Mouse (Mus musculus) c-Kit-negative CD71-positive TER-119-positive erythroid progenitor cells, embryonic 14.5 days (primary cell): ENCODE data around the gene Msh5.
A peak's percentile ranks its signal among the peaks of the same experiment; 100 is the strongest.
"Not testable (repeated sequence)": the region's sequence is repeated elsewhere in the genome, so short reads cannot be mapped to it uniquely, and the experiment has no call there.

Experiments used
- DNase-seq: peaks from one replicate; pipeline ENCODE4 v3.0.0-alpha.2; 2013; ENCODE audit warnings: low read depth, low spot score

The Msh5 gene

DNA sequence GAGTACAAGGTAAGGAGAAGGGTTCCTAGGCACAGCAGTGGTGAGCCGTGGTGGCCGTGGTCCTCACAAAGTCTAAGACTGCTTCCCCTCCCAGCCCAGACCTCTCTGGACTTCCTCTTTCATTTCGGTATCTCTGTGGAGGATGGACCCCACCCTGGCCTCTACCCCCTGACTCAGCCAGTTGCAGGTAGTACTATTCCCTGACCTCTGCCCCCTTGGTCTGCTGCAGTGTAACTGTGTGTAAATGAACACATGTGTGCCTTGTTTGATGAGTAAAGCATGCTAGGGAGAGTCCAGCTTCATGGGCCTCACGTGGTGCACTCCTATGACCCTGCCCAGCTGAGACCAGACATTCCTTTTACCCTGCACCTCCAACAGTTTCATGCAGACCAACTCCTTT, 22.8 kb downstream of the Msh5 start:
- no peak for DNase-seq

DNA sequence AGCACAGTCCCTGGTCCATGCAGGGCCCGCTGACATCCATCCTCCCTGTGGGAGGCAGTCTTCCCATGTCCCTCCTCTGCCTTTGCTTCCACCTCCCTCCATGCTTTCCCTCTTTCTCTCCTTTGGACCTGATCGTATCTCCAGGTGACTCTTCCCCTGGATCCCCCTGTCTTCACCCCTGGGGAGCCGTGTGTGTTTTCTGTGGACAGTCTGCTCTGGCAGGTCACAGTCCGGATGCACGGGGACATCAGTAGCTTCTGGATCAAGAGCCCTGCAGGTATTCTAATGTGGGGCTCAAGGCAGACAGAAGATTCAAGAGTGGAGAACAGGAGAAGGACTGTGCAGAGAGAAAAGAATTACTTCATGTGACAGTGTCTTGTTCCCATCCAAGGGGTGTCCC, 23.3 kb downstream of the Msh5 start:
- no peak for DNase-seq

DNA sequence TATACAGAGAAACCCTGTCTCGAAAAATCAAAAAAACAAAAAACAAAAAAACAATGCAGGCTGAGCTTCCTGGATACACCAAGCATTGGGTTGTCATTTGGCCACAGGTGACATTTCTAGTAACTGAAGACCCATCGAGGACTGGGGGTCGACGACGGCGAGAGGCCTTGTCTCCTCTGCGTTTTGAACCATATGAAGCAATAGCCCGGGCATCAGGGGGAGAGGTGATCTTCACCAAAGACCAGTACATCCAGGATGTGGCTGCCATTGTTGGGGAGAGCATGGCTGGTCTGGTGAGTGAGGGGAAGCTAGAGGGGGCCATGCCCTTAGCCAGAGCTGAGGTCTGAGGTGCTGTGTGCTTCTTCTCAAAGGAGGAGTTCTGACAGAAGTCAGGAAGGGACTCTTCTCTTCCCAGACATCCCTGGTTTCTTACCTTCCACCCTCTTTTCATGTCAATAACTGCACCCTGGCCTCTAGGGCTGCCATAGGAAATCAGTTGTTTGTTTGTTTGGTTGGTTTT, 23.9 kb downstream of the Msh5 start:
- no peak for DNase-seq

DNA sequence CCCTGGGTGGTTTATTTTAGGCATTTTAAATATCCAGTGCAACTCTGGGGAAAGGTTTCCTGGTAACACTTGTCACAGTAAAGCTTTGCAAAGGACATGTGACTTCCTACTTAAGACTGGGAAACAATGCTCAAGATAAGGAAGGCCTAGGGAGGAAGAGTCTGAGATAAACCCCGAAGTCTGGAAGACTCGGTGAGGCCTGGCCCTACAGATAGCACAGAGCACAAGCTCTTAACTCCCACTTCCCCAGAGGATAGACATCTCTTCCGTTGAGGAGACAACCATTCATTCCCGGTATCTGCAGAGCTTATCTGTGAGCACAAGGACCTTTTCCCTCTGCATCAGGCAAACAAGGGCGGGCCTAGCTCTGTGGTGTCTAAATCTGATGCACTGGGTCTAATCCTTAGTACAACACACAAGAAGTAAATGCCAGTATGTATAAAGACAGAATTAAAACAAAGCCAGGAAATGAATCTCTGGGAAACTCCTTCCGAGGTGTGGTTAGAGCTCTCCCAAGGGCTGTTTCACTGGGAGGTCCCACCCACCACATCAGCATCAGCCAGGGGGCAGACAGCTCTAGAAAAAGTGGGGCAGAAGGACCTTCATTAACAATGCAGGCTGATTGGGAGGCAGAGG, 24.6 kb downstream of the Msh5 start:
- no peak for DNase-seq

DNA sequence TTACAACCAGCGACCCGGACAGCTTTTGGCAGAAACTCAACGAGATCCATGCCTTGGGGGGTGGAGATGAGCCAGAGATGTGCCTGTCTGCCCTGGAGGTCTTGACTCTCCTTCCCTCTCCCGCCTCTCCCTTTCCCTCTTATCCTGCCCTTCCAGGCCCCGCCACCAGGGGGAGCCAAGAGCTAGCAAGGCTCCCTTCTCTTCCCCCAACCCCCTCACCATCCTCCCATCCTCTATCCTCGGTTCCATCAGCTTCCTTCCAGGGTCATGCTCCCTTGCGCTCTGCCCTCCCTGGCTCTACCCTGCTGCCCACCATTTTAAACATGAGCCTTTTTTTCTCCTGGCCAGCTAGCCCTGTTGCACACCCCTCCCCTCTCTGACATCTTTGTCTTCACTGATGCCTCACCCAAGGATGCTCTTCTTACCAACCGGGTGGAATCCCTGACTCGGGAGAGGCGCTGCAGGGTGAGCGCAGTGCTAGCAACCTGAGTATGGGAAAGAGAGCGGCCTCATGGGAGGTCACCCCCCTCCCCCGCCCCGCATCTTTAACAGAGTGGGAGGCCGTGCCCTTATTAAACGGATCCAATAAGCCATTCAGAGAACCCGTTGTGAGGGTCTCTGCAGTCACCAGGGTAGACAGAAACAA, 25.3 kb downstream of the Msh5 start:
- DNase-seq, result peak; percentile 65

DNA sequence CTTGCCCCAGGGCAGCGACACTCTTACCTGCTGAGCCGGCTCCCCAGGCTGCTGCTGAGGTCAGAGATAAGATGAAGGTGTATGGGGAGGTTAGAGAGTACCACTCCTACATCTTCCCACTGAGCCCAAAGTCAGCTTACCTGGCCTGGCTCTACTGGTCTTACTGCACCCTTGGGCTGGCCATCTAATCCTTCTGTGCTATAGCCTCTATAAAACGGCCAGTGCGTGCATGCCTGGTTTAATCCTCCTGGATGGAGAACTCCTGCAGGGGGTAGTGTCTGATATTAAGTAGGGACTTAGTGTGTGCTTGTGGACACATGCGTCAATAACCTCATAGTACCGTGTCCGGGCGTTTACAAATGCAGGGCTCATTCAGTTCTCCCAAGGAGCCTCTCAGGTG, 26.0 kb downstream of the Msh5 start:
- DNase-seq, result no peak

DNA sequence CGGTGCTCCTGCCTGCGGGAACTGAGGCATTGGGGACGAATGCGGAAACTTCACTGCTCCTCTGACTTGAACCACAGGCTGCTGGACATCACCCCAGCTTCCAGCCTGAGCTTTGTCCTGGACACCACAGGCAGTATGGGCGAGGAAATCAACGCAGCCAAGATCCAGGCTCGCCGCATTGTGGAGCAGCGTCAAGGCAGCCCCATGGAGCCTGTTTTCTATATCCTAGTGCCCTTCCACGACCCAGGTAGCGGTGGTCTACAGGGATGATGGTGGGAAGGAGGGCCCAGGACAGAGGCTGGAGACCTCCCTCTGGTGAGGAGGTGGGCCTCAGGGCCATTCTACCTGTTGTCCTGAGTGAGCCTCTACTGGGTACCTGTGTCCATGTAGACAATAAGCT, 26.7 kb downstream of the Msh5 start:
- DNase-seq, result no peak

DNA sequence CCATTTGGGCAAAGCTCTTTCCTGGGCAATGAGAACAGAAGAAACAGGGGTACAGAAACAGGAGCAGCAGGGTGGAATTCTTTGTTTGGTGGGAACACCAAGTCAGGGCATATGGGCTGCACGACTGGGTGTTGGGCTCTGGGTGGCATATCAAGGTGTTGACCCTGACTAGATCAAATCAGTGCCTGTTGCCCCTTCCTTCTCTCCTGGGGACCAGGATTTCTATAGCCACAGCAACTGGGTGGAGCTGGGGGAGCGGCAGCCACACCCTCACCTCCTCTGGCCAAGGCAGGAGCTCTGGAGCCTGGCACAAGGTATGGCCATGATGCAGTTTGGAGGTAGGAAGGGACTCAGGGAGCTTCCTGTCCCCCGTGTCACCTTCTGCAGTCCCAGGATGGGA, 28.4 kb downstream of the Msh5 start:
- no peak for DNase-seq

DNA sequence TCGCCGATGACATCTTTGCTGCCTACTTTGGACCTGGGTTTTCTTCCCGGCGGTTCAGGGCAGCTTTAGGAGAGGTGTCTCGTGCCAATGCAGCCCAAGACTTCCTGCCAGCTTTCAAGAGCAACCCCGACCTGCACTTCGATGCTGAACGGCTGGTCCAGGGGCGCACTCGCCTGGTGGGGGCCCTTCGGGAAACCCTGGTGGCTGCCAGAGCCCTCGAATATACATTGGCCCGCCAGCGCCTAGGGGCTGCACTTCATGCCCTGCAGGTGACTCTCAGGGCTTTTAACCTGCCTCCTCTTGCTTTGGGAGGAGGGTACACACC, 28.9 kb downstream of the Msh5 start:
- DNase-seq, result no peak

DNA sequence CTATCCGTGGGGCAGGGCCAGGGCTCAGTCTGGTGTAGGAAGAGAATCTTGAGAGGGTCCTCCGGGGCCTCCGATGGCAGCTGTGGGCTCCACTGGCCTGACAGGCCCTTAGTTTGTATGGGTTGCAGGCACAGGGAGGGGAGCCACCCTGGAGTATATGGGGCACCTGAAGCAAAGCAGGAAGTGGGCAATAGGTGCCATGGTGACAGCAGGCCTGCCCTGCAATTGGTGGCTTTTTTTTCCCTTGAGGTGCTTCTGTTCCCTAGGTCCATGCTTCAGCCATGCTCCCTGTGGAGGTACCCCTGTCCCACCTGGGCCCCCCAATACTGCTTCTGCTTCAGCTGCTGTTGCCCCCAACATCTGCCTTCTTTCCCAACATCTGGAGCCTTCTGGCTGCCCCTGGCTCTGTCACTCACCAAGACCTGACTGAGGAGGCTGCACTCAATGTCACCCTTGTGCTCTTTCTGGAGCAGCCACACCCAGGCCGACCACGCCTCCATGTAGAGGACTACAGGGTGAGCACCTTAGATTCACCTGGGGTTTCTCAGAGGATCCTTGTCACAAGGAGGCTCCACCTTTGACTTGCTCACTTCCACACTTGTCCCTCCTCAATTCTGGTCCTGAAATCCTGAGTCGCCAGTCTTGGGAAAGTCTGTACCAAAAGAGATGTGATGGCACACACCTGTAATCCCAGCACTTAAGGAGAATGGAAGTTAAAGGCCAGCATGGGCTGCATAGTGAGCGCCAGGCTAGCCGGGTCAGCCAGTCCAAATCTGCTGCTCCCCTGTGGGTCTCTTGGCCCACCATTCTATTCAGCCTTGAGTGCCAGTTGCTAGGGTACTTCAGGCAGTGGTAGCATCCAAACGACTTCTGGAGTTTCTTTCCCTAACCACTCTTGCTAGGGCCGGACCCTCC, 29.5 kb downstream of the Msh5 start:
- no peak for DNase-seq

DNA sequence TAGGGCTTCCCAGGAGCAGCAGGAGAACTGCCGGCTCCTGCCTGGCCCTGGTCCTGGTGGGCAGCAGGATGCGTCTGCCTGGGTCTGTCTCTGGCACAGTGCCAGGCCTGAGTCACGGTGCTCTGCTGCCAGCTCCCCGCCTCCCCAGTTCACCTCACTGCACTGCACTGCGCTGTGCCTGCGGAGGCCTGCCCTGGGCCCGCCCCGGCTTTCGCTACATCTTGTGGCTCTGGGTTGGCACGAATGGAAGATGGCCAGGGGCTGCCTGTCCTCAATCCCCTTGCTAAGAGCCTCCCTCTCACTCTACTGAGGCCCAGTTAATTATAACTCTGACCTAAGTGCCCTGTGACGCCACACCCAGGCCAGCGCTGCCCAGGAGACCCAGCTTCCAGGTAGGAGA, 30.2 kb downstream of the Msh5 start, which contains the start of gene Vwa7:
TSS of gene Vwa7 (plus strand) at position 204 of the 400 bp plus-strand sequence.
- DNase-seq, result no peak

DNA sequence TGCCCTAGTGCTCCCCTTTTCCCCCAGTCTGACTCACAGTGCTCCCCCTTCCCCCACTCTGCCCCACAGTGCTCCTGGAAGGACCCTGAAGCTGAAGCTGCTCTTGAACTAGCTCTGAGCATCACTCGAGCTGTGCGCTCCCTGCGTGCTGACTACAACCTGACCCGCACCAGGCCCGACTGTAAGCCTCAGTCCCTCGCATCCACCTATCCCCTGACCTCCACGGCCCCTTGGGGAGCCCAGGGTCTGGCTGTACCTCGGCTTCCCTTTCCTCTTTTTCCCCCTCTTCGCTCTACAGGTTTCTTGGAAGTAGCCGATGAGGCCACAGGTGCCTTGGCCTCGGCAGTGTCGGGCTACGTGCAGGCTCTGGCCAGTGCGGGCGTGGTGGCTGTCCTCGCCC, 31.2 kb downstream of the Msh5 start:
- no peak for DNase-seq

DNA sequence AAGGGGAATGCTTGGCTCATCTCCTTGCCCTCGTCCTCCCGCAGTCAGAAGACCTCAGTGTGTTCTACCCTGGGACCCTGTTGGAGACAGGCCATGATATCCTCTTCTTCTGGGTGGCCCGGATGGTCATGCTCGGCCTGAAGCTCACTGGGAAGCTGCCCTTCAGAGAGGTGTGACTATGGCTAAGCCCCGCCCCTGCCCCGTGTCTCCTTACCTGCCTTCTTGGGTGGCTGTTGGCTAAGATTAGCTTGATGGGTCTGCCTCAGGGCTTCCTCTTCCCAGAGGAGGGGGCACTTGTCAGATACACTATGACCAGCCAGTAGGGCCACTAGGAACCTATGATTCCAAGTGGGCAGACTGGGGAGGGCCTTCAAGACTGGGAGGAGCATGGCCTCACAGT, 33.3 kb downstream of the Msh5 start:
- no peak for DNase-seq

DNA sequence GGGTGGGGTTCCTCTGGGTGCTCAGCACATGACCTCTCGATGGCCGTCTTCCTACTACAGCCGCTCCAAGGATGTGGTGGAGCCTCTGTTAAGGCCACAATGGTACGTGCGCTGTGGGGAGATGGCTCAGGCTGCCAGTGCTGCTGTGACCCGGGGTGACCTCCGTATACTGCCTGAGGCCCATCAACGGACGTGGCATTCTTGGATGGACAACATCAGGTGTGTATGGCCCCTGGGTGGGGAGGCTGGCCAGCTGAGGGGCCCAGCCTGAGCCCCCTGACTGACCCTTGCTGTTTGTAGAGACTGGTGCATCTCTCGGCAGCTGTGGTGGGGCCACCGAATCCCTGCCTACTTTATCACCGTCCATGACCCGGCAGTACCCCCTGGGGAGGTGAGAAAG, 34.1 kb downstream of the Msh5 start:
- DNase-seq, result no peak

DNA sequence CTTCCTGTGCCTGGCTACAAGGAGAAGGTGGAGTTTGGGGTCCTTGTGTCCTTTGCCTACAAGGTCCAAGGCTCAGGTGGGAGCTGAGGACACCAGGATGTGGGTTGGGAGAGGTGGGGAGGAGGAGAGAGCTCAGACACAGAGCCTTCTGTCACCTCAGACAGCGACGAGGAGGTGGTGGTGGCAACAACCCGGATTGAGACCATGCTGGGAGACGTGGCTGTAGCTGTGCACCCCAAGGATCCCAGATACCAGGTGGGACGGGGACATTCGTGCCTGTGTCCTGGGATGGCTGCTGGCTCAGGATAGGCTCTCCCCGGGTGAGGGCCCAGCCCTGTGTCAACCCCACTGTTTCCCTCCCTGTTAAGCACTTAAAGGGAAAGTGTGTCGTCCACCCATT, 35.1 kb downstream of the Msh5 start:
- DNase-seq, result no peak

DNA sequence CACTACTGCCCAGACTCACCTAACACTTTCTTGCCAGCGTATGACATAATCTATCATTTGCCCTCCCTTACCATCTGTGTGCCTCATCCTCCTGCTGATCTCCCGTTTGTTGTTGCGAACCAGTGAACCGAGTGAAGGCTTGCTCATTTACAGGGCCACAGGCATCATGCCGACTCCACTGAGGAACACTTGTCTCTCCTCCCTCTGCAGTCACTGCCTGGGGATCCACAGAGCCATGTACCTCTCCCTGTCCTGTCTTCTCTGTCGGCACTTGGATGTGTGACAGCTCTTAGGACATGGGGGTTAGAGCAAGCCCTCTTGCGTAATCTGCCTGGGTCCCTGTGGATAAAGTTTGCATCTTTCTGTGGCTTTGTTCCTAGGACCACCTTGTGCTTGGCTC, 37.0 kb downstream of the Msh5 start:
- DNase-seq, result no peak

DNA sequence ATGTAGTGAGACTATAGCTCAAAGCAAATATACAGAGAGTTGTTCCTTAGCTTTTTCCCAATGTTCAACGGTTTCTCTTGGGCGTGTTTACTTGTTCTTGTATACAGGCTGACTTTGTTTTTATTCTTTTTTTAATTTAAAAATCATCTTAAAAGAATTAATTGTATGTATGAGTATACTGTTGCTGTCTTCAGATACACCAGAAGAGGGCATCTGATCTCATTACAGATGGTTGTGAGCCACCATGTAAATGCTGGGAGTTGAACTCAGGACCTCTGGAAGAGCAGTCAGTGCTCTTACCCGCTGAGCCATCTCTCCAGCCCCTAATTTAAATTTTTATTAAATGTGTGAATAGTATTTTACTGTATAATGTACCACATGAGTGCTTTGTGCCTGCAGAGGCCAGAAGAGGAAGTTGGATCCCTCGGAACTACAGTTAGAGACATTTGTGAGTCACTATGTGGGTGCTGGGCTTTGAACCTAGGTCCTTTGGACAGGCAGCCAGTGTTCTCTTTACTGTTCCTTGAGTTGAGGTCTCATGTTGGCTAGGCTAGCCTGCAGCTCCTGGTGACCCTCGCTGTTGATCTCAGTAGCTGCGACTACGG, 39.1 kb downstream of the Msh5 start:
- DNase-seq, result no peak

DNA sequence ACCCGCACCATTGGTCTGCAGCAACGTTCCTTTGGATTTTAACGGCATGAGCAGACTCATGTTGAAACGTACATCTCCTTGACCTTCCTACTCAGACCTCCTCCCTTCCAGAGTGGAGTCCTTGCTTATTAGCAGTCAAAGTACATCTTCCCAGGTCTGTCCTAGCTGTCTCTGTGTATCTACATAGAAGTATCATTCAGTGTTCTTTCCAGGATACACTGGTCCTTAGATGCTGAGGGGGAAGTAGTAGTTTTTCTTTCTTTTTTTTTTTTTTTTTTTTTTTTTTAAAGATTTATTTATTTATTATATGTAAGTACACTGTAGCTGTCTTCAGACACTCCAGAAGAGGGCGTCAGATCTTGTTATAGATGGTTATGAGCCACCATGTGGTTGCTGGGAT, 40.6 kb downstream of the Msh5 start:
- DNase-seq, result not testable (repeated sequence)

DNA sequence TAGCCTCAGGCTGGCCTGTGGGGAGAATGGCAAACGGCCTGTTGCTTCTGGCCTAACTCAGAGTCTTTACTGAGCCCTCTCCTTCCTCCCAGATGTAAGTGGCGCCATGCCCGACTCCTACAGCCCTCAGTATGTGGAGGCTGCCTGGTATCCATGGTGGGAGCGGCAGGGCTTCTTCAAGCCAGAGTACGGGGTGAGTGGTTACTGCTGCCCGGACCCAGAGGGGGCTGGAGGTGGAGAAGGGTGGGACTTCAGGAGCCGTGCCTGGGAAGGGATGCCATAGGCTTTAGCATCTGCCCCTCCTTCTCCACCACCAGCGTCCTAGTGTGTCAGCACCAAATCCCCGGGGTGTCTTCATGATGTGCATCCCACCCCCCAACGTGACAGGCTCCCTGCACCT, 41.4 kb downstream of the Msh5 start:
- no peak for DNase-seq

DNA sequence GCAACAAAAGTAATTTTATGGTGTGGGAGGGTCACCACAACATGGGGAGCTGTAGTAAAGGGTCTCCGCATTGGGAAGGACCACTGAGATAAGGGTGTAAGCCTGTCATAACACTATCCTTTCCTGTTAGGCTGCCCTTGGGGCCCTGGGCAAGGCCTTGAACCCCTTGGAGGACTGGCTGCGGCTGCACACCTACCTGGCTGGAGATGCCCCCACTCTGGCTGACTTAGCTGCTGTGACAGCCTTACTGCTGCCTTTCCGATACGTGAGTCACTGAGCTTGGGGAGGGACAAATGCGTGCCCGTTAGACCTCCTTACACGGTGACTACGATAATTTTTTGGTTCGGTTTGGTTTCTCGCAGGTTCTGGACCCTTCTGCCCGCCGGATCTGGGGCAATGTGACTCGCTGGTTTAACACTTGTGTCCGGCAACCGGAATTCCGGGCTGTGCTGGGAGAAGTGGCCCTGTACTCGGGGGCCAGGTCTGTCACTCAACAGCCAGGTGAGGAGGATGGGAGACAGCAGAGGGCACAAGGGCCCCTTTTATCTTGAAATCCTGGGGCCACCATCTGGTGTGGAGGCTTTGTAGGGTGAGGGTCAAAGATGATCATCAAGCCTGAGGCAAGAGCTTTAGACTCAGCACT, 42.3 kb downstream of the Msh5 start:
- DNase-seq, result no peak

DNA sequence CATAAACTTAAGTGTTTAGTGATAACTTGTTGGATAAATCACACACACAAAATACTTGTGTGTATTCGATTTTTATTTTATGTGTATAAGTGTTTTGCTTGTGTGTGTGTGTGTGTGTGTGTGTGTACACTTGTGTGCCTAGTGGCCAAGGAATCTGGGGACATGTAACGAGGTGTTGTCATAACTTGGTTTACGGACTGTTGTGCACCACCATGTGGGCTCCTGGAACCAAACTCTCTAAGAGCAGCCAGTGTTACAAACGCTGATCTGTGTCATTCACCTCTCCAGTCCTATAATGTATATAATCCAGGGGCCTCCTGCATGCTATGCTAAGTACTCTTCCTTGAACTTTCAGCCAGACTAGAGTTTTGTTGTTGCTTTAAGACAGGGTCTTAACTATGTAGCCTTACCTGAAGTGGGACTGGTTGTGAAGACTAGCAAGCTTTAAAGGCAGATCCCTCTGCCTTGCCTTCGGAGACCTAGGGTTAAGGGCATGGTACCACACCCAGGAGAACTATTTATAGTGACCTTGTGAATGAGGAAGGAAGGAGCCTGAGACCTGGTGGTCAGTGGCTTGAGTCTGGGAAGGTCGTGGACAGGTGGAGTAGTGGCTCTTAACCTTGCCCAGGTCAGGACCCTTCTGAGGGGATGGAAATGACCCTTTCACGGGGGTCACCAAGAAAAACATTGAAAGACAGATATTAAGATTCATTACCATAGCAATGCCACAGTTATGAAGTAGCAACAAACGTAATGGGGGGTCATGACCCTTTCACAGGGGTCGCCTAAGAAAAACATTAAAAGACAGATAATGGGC, 43.3 kb downstream of the Msh5 start:
- DNase-seq, result no peak
